ENCODE assay signal across 26 mouse cellular contexts in the genomic region with DNA sequence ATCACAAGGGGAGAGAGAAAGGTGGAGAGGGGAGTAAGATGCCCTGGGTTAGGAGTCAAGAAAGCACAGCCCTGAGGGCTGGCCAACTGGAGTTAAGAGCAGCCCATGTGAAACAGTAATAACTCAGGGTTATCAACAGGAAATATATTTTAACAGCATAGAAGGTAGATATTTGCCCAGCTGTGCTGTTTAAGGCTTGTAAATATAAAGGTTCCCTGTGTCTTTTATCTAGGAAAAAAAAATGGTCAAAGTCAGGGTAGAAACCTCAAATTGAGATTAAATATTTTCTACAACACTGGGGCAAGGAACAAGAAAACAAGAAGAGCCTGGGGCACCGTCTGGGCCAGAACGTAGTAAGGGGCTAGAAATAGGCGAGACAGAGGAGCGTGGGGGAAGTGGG.
"Had no signal": no experiment of that assay in that cellular context is flagged by ENCODE, and none has a peak within 500 bp of the region (broad histone marks: within the 10 kb centered on the region; RNA-seq: fewer than 3 reads in every experiment).

No protein-coding gene starts in this region.

- H3K9me3 ChIP-seq: heart, embryonic 10.5 days; heart, embryonic 13.5 days; heart, embryonic 15.5 days; hindbrain, embryonic 13.5 days; hindbrain, embryonic 15.5 days; kidney, embryonic 15.5 days; limb, embryonic 10.5 days; limb, embryonic 12.5 days; liver, embryonic 13.5 days had no signal

- H3K27ac ChIP-seq: gastrocnemius, adult 2 months; heart, embryonic 10.5 days; heart, embryonic 13.5 days; heart, embryonic 15.5 days; hindbrain, embryonic 13.5 days; hindbrain, embryonic 15.5 days; hindbrain, postnatal 0 days; kidney, embryonic 15.5 days; kidney, postnatal 0 days; limb, embryonic 10.5 days; limb, embryonic 12.5 days; liver, embryonic 13.5 days had no signal

- H3K36me3 ChIP-seq: heart, embryonic 10.5 days; heart, embryonic 13.5 days; heart, embryonic 15.5 days; hindbrain, embryonic 13.5 days; hindbrain, embryonic 15.5 days; kidney, embryonic 15.5 days; limb, embryonic 10.5 days; liver, embryonic 13.5 days had no signal

- H3K4me1 ChIP-seq: heart, embryonic 10.5 days; heart, embryonic 15.5 days; hindbrain, embryonic 13.5 days; hindbrain, embryonic 15.5 days; limb, embryonic 12.5 days; liver, embryonic 13.5 days had no signal

- H3K9ac ChIP-seq: heart, embryonic 13.5 days; heart, embryonic 15.5 days; hindbrain, embryonic 13.5 days; hindbrain, embryonic 15.5 days; kidney, embryonic 15.5 days; limb, embryonic 12.5 days; liver, embryonic 13.5 days had no signal

- DNase-seq: gastrocnemius, adult 2 months; gastrocnemius, postnatal 10 days; gastrocnemius, postnatal 25 days; heart, adult 18-20 months; heart, postnatal 14 days; heart, postnatal 36 days; kidney, adult 11 months; kidney, adult 2 months; kidney, adult 9 months; kidney, postnatal 14 days; kidney, postnatal 36 days; layer of hippocampus, adult 9-11 months; layer of hippocampus, postnatal 36 days; liver; liver, embryonic 13.5 days had no signal

- H3K4me2 ChIP-seq: heart, embryonic 13.5 days; heart, embryonic 15.5 days; hindbrain, embryonic 13.5 days; hindbrain, embryonic 15.5 days; kidney, embryonic 15.5 days; limb, embryonic 12.5 days; liver, embryonic 11.5 days; liver, embryonic 13.5 days had no signal

- H3K4me3 ChIP-seq: gastrocnemius, adult 2 months; heart, embryonic 10.5 days; heart, embryonic 13.5 days; heart, embryonic 15.5 days; hindbrain, embryonic 13.5 days; hindbrain, embryonic 15.5 days; kidney, embryonic 15.5 days; limb, embryonic 10.5 days; limb, embryonic 12.5 days; liver, embryonic 13.5 days had no signal

- H3K27me3 ChIP-seq: hindbrain, embryonic 13.5 days; hindbrain, embryonic 15.5 days; kidney, embryonic 15.5 days; limb, embryonic 12.5 days; liver, embryonic 13.5 days had no signal
